Mouse (Mus musculus) spleen, adult 10 weeks (tissue): Measurements from ENCODE around the gene Tuba4a. TPM values are rescaled to one million over a fixed set of nuclear protein-coding genes. Genes with fewer than 3 reads are reported as not detected.

ENCODE experiments used
- polyA plus RNA-seq: library from polyadenylated mRNA; stranded (reverse); fragments of 350-450 nt; fragmentation: Illumina TruSeq; extraction: RNeasy Lipid Tissue Mini Kit (QIAGEN cat#74804); gene quantifications from one replicate; pipeline ENCODE4 v1.2.3, GENCODE M21; 2015; ENCODE audit warnings: low replicate concordance; ENCODE audit not compliant: insufficient read depth

Gene Tuba4a
- polyA plus RNA-seq = 76.6 TPM

GRCm38 (mm10) chr1:75219531-75219930 lies at the start of gene Tuba4a:
Tuba4a (minus strand) TSS chr1:75219865.

DNA sequence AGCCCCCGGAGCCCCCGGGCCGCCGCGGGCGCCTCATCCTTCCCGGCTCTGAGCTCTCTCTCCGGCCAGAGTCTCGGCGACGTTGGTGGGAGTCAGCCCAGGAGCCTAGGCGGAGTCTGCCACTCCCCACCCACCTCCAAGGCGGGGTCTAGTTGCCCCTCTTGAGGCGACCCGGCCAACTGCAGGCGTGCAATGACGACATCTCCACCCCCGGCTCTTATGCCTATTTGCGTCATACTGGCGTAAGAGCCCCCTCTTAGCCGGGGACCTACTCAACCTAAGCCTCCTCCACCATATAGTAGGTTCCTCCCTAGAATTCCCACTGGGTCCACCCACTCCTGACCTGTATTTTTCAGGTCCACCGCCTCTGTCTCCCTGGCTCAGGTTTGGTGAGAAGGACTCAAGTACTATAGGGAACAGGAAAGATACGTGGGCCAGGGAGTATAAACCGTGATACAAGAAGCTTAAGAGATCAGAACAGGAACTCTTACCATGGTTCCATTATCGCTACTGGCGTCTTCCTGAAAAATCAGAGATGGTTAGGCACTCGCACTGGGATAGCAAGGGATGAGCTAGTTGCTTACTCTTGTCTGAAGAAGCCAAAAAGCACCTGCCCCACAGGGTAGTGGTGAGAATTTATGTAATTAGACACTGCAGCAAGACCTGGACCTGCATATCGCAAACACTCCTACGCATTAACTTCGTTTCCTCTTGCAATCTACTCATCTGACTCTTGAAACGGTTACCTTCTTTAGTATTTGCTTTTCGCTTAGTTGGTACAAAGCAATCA lies 44.6 kb upstream of the Tuba4a start, which contains the start of gene Ptprn:
TSS of gene Ptprn (minus strand) at position 412 of the 790 bp plus-strand sequence.

GRCm38 (mm10) chr1:75236117-75237050 lies 16.7 kb upstream of the Tuba4a start, which contains the start of gene Dnajb2:
Dnajb2 (plus strand) TSS chr1:75236406.

DNA sequence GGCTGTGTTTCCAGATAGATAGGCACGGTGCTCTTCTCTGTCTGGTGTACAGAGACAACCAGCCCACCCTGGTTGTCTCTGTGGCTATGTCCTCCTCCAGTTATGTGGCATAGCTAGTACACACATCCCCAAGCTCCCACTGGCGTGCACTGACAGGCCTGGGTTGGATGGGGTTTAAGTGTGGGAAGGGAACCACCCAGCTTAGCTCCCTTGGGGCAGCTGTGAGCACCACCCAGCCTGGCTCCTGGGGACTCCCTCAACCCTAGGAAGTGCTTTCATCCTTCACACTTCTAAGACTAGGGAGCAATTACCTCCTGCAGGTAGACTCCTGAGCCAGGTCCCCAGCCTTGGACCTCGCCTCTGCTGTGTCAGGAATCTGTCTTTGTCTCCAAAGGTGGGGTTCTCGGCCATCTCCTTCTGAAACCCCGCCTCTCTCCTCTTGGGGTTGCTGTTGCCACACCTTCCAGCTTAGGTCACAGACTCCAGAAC lies 12.0 kb upstream of the Tuba4a start, which contains the start of gene A630095N17Rik:
TSS of gene A630095N17Rik (minus strand) at position 439 of the 489 bp plus-strand sequence.

GRCm38 (mm10) chr1:75210136-75211087 lies 9.3 kb downstream of the Tuba4a start, which contains the start of the genes Glb1l and Stk16:
Glb1l (minus strand) TSS chr1:75210813.
Stk16 (plus strand) TSS chr1:75210838.

DNA sequence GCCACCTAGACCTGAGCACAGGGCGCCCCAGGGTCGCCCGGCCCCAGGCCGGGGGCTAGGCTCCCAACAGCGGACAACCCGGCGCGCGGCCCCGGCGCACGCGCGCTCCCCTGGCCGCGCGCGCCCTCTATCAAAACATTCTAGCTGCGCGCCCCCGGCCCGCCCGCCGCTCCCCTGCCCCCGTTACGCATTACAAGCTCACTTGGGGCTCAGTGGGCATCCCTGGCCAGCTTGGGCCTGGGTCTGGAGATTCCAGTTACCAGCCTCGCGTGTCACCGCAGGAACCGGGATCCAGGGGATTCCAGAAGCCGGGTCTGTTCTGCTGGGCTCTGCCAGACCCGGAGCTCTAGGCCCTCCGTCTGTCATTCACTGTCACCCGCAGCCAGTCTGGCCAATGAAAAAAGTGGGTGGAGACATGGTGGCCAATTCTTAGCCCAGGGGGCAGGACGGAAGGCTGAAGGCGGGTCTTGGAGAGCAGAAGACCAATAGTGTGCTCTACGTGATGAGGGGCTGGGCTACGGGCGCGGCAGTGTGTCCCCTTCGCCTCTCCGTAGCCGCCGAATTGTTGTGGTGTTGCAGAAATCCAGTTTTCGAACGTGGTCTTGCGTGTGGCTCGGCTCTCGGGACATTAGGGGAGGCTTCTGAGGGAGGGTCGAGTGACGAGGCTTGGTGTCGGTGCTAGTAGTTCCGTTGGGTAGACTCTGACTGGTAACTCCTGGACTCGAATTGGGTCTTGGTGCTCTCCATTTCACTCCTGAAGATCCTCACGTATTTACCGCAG lies 27.9 kb downstream of the Tuba4a start, which contains the start of the genes Ankzf1 and Atg9a:
TSS of gene Ankzf1 (plus strand) at position 530 of the 781 bp plus-strand sequence.
TSS of gene Atg9a (minus strand) at position 575 of the 781 bp plus-strand sequence.

DNA sequence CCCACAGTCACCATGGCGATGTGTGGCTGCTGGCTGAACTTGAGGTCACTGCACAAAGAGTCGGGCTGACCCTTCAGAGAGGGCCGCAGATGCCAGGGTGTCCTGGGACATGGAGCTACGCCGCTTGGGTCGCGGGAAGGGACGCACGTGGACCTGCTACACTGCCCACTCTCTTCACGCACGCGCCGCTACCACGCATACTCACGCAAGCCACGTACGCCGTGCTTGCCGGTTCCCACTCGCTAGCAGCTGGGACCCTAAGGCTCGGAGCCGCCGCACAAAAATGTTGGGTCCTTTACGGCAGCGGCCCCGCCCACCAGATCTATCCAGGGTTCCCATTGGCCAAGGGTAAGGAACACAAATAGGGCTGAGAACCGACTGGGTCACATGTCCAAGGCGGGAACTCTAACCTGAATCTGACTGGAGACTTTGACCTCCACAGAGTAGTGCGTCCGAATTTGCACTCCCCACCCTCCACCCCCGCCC lies 39.5 kb downstream of the Tuba4a start, which contains the start of gene Abcb6:
TSS of gene Abcb6 (minus strand) at position 288 of the 486 bp plus-strand sequence.

GRCm38 (mm10) chr1:75168472-75169464 lies 50.9 kb downstream of the Tuba4a start, which contains the start of gene Zfand2b:
Zfand2b (plus strand) TSS chr1:75168646.

Other genes starting within 250 kb of the Tuba4a start
- 5.4 TPM for gene Nhej1, start 94.7 kb downstream of the Tuba4a start, polyA plus RNA-seq
- 0.33 TPM for gene Slc23a3, start 86.0 kb downstream of the Tuba4a start, polyA plus RNA-seq
- 63.6 TPM for gene Cnppd1, start 77.2 kb downstream of the Tuba4a start, polyA plus RNA-seq
- gene Retreg2, start 77.1 kb downstream of the Tuba4a start, polyA plus RNA-seq = 43.0 TPM
- gene Zfand2b, start 51.2 kb downstream of the Tuba4a start, polyA plus RNA-seq = 16.0 TPM
- gene Abcb6, start 39.5 kb downstream of the Tuba4a start, polyA plus RNA-seq = 7.9 TPM
- gene Ankzf1, start 27.7 kb downstream of the Tuba4a start, polyA plus RNA-seq = 38.1 TPM
- gene Atg9a, start 27.7 kb downstream of the Tuba4a start, polyA plus RNA-seq = 12.6 TPM
- 25.5 TPM for gene Glb1l, start 9.1 kb downstream of the Tuba4a start, polyA plus RNA-seq
- gene Stk16, start 9.0 kb downstream of the Tuba4a start, polyA plus RNA-seq = 82.7 TPM
- gene A630095N17Rik, start 12.2 kb upstream of the Tuba4a start, polyA plus RNA-seq = not detected
- gene Dnajb2, start 16.5 kb upstream of the Tuba4a start, polyA plus RNA-seq = 31.4 TPM
- not detected for gene Ptprn, start 44.6 kb upstream of the Tuba4a start, polyA plus RNA-seq
- gene Resp18, start 58.5 kb upstream of the Tuba4a start, polyA plus RNA-seq = not detected
- gene Dnpep, start 98.1 kb upstream of the Tuba4a start, polyA plus RNA-seq = 14.7 TPM
- gene Des, start 140.5 kb upstream of the Tuba4a start, polyA plus RNA-seq = 23.7 TPM
- gene Speg, start 155.4 kb upstream of the Tuba4a start, polyA plus RNA-seq = 4.5 TPM
- gene Gmppa, start 216.1 kb upstream of the Tuba4a start, polyA plus RNA-seq = 50.7 TPM
- gene Asic4, start 230.6 kb upstream of the Tuba4a start, polyA plus RNA-seq = not detected